Mouse (Mus musculus): ENCODE data around the gene Zfp282. TPM values are rescaled to one million over a fixed set of nuclear protein-coding genes. Genes with fewer than 3 reads are reported as not detected.

Gene Zfp282
- polyA plus RNA-seq, 2 experiments: 2.1 to 2.4 TPM

GRCm38 (mm10) chr6:47888812-47889383, 11.9 kb downstream of the Zfp282 start:
- no peak overlapping the region for H3K4me3 ChIP-seq (ENCODE audit: insufficient read depth in 1 of 2, low read depth in 2 of 2, low read length in 2 of 2)
- H3K27ac ChIP-seq: no peak overlapping the region
- H3K4me1 ChIP-seq (replicated peaks; ENCODE audit: control insufficient read depth in 2 of 2, insufficient read depth in 2 of 2, low read length in 1 of 2): no peaks in the 10 kb centered on the region
- DNase-seq (ENCODE audit: low read depth in 3 of 3, low spot score in 3 of 3): no peak
- no peak overlapping the region for H3K4me2 ChIP-seq (ENCODE audit: low read depth)
- no peak overlapping the region for H3K9ac ChIP-seq (replicated peaks)
- no peak for TF ChIP-seq CTCF (IDR thresholded peaks at IDR 0.05; ENCODE audit: low read depth)
- TF ChIP-seq EP300 (IDR thresholded peaks at IDR 0.05; ENCODE audit: low read depth): no peak
- H3K36me3 ChIP-seq (replicated peaks; ENCODE audit: control insufficient read depth, insufficient read depth, low read depth): peaks cover 2% of the 10 kb centered on the region
- no peaks in the 10 kb centered on the region for H3K27me3 ChIP-seq (ENCODE audit: control insufficient read depth, insufficient read depth, low read length)
- ATAC-seq (ENCODE audit: insufficient read depth): no peak
- 69% methylated on average over 8 of the region's 8 CpGs for WGBS (ENCODE audit: insufficient replicate concordance)
- no peaks in the 10 kb centered on the region for H3K9me3 ChIP-seq (ENCODE audit: control insufficient read depth, low read length)

- no peak overlapping the region for H3K9ac ChIP-seq (replicated peaks)
- no peak overlapping the region for H3K4me3 ChIP-seq (ENCODE audit: insufficient read depth in 1 of 2, low read depth in 2 of 2, low read length in 2 of 2)
- H3K27ac ChIP-seq: no peak overlapping the region
- no peaks in the 10 kb centered on the region for H3K9me3 ChIP-seq (ENCODE audit: control insufficient read depth, low read length)
- WGBS (ENCODE audit: insufficient replicate concordance): 76% methylated on average over 6 of the region's 6 CpGs
- peaks cover 5% of the 10 kb centered on the region for H3K36me3 ChIP-seq (replicated peaks; ENCODE audit: control insufficient read depth, insufficient read depth, low read depth)
- no peaks in the 10 kb centered on the region for H3K27me3 ChIP-seq (ENCODE audit: control insufficient read depth, insufficient read depth, low read length)
- no peak for ATAC-seq (ENCODE audit: insufficient read depth)
- no peak for DNase-seq (ENCODE audit: low read depth in 3 of 3, low spot score in 3 of 3)
- H3K4me2 ChIP-seq (ENCODE audit: low read depth): no peak overlapping the region
- H3K4me1 ChIP-seq (replicated peaks; ENCODE audit: control insufficient read depth in 2 of 2, insufficient read depth in 2 of 2, low read length in 1 of 2): no peaks in the 10 kb centered on the region
- TF ChIP-seq CTCF (IDR thresholded peaks at IDR 0.05; ENCODE audit: low read depth) (no peak), EP300 (IDR thresholded peaks at IDR 0.05; ENCODE audit: low read depth) (no peak)
Observed at GRCm38 (mm10) chr6:47899416-47899815, 22.4 kb downstream of the Zfp282 start.

- H3K27ac ChIP-seq: no peak overlapping the region
- WGBS (ENCODE audit: insufficient replicate concordance): 81% methylated on average over 4 of the region's 4 CpGs
- H3K27me3 ChIP-seq (ENCODE audit: control insufficient read depth, insufficient read depth, low read length): no peaks in the 10 kb centered on the region
- ATAC-seq (ENCODE audit: insufficient read depth): no peak
- no peaks in the 10 kb centered on the region for H3K4me1 ChIP-seq (replicated peaks; ENCODE audit: control insufficient read depth in 2 of 2, insufficient read depth in 2 of 2, low read length in 1 of 2)
- H3K9ac ChIP-seq (replicated peaks): no peak overlapping the region
- H3K9me3 ChIP-seq (ENCODE audit: control insufficient read depth, low read length): no peaks in the 10 kb centered on the region
- no peak for DNase-seq (ENCODE audit: low read depth in 3 of 3, low spot score in 3 of 3)
- H3K4me2 ChIP-seq (ENCODE audit: low read depth): no peak overlapping the region
- peaks cover 15% of the 10 kb centered on the region for H3K36me3 ChIP-seq (replicated peaks; ENCODE audit: control insufficient read depth, insufficient read depth, low read depth)
- TF ChIP-seq CTCF (IDR thresholded peaks at IDR 0.05; ENCODE audit: low read depth): no peak
- no peak for TF ChIP-seq EP300 (IDR thresholded peaks at IDR 0.05; ENCODE audit: low read depth)
- no peak overlapping the region for H3K4me3 ChIP-seq (ENCODE audit: insufficient read depth in 1 of 2, low read depth in 2 of 2, low read length in 2 of 2)
Observed at GRCm38 (mm10) chr6:47903587-47903986, 26.6 kb downstream of the Zfp282 start.

- Histone ChIP-seq H3K9ac (replicated peaks) (no peak overlapping the region), H3K4me3 (ENCODE audit: insufficient read depth in 1 of 2, low read depth in 2 of 2, low read length in 2 of 2) (no peak overlapping the region), H3K4me1 (replicated peaks; ENCODE audit: control insufficient read depth in 2 of 2, insufficient read depth in 2 of 2, low read length in 1 of 2) (no peaks in the 10 kb centered on the region), H3K36me3 (replicated peaks; ENCODE audit: control insufficient read depth, insufficient read depth, low read depth) (peaks cover 15% of the 10 kb centered on the region), H3K27me3 (ENCODE audit: control insufficient read depth, insufficient read depth, low read length) (no peaks in the 10 kb centered on the region), H3K9me3 (ENCODE audit: control insufficient read depth, low read length) (no peaks in the 10 kb centered on the region), H3K4me2 (ENCODE audit: low read depth) (no peak overlapping the region), H3K27ac (no peak overlapping the region)
- DNase-seq (ENCODE audit: low read depth in 3 of 3, low spot score in 3 of 3): no peak
- WGBS (ENCODE audit: insufficient replicate concordance): 83% methylated on average over 19 of the region's 19 CpGs
- ATAC-seq (ENCODE audit: insufficient read depth): no peak
- no peak for TF ChIP-seq CTCF (IDR thresholded peaks at IDR 0.05; ENCODE audit: low read depth)
- TF ChIP-seq EP300 (IDR thresholded peaks at IDR 0.05; ENCODE audit: low read depth): no peak
Observed at GRCm38 (mm10) chr6:47904361-47904760, 27.4 kb downstream of the Zfp282 start.

GRCm38 (mm10) chr6:47904917-47905695, 28.1 kb downstream of the Zfp282 start:
- TF ChIP-seq EP300 (IDR thresholded peaks at IDR 0.05; ENCODE audit: low read depth) (no peak), CTCF (IDR thresholded peaks at IDR 0.05; ENCODE audit: low read depth) (no peak)
- peaks cover 15% of the 10 kb centered on the region for H3K36me3 ChIP-seq (replicated peaks; ENCODE audit: control insufficient read depth, insufficient read depth, low read depth)
- 90% methylated on average over 44 of the region's 44 CpGs for WGBS (ENCODE audit: insufficient replicate concordance)
- no peak for ATAC-seq (ENCODE audit: insufficient read depth)
- H3K27me3 ChIP-seq (ENCODE audit: control insufficient read depth, insufficient read depth, low read length): no peaks in the 10 kb centered on the region
- H3K4me1 ChIP-seq (replicated peaks; ENCODE audit: control insufficient read depth in 2 of 2, insufficient read depth in 2 of 2, low read length in 1 of 2): no peaks in the 10 kb centered on the region
- DNase-seq (ENCODE audit: low read depth in 3 of 3, low spot score in 3 of 3): no peak
- no peaks in the 10 kb centered on the region for H3K9me3 ChIP-seq (ENCODE audit: control insufficient read depth, low read length)
- no peak overlapping the region for H3K4me2 ChIP-seq (ENCODE audit: low read depth)
- no peak overlapping the region for H3K27ac ChIP-seq
- H3K4me3 ChIP-seq (ENCODE audit: insufficient read depth in 1 of 2, low read depth in 2 of 2, low read length in 2 of 2): no peak overlapping the region
- no peak overlapping the region for H3K9ac ChIP-seq (replicated peaks)
